Mouse (Mus musculus): ENCODE results near the gene Cavin4. TPM values are rescaled to one million over a fixed set of nuclear protein-coding genes. Genes with fewer than 3 reads are reported as not detected.

The Cavin4 gene
- polyA plus RNA-seq, 1 experiment: 119 TPM

DNA sequence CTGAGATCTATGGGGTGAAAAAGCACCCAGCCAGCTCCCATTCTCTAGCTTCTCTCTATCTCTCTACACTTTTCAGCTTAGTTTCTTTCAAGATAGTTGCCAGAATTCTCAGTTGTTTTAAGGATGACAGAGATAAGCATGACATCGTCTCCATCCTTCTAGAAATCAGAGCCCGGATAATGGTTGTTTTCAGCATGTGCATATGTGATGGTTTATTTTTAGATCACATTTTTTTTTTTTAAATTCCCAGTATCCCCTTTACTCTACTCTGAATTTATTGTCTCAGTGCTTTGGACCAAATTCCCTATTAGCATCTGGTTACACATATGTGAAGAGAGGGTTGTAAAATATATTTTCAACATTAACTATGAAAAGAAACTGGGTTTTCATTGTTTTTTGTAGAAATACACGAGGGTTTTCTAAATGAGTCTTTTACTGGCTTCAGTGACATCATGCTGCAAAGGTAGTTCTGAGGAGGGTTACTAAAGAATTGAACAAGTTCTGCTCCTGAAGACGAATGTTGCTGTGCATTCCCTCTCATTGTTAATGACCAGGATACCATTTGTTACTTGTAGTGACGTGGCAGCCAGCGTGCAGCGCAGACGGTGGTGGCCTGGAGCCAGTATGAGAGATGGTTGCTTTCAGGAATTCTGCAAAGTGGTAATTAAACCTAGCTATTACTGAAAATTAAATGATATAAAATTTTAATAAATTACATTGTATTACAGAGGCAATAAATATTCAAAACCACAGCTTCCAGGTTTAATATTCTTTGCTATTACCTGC, 52.7 kb downstream of the Cavin4 start:
- TF ChIP-seq MYOG (IDR thresholded peaks at IDR 0.05; ENCODE audit: control insufficient read depth in 1 of 3, insufficient read depth in 1 of 3, insufficient read length in 2 of 3, low read depth in 2 of 3) (no peak), CEBPB (IDR thresholded peaks at IDR 0.05; ENCODE audit: insufficient read depth, poor library complexity, severe bottlenecking) (no peak), POLR2A (IDR thresholded peaks at IDR 0.05; ENCODE audit: insufficient read length, low read depth) (no peak), TCF3 (IDR thresholded peaks at IDR 0.05; ENCODE audit: insufficient read length, low read depth) (no peak), REST (IDR thresholded peaks at IDR 0.05; ENCODE audit: insufficient read depth, insufficient read length) (no peak), USF1 (IDR thresholded peaks at IDR 0.05; ENCODE audit: low read depth) (no peak), SRF (IDR thresholded peaks at IDR 0.05; ENCODE audit: control insufficient read depth, insufficient read length, low read depth) (no peak), MYOD1 (IDR thresholded peaks at IDR 0.05; ENCODE audit: control insufficient read depth in 1 of 3, insufficient read length in 2 of 3, low read depth in 2 of 3) (no peak), TCF12 (IDR thresholded peaks at IDR 0.05; ENCODE audit: insufficient read depth, poor library complexity, severe bottlenecking) (no peak), POLR2AphosphoS2 (IDR thresholded peaks at IDR 0.05; ENCODE audit: insufficient read length, low read depth) (no peak), MAX (IDR thresholded peaks at IDR 0.05; ENCODE audit: low read depth) (no peak), E2F4 (IDR thresholded peaks at IDR 0.05; ENCODE audit: insufficient read depth) (no peak)
- Histone ChIP-seq H3ac (ENCODE audit: control insufficient read depth, insufficient read length) (no peak overlapping the region), H3K36me3 (ENCODE audit: control insufficient read depth, insufficient read depth) (no peaks in the 10 kb centered on the region), H3K4me2 (ENCODE audit: low read depth) (no peak overlapping the region), H3K79me2 (ENCODE audit: control insufficient read depth, insufficient read depth) (no peaks in the 10 kb centered on the region), H3K27me3 (ENCODE audit: control insufficient read depth, insufficient read depth, insufficient read length) (no peaks in the 10 kb centered on the region), H3K4me3 (no peak overlapping the region)

DNA sequence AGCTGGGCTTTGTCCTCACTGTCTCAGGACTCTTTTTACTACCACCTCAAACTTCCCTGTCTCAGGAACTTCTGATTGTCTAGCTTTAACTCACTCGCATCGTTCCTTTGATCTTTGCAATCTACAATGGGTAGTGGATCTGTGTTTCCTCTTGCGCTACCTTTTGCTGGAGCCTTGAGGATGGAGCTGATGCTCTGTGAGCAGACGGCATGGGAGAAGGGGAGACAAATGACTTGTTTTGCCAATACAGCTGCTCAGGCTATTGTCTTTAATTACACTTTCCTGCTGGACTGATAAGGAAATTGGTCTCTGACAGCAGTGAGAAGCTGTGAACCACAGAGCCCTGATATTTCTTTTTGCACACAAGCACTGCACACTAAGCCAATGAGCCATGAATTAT, 53.5 kb downstream of the Cavin4 start:
- H3K4me2 ChIP-seq (ENCODE audit: low read depth): no peak overlapping the region
- H3K36me3 ChIP-seq (ENCODE audit: control insufficient read depth, insufficient read depth): no peaks in the 10 kb centered on the region
- H3K27me3 ChIP-seq (ENCODE audit: control insufficient read depth, insufficient read depth, insufficient read length): no peaks in the 10 kb centered on the region
- no peak overlapping the region for H3ac ChIP-seq (ENCODE audit: control insufficient read depth, insufficient read length)
- H3K79me2 ChIP-seq (ENCODE audit: control insufficient read depth, insufficient read depth): no peaks in the 10 kb centered on the region
- TF ChIP-seq POLR2A (IDR thresholded peaks at IDR 0.05; ENCODE audit: insufficient read length, low read depth) (no peak), TCF12 (IDR thresholded peaks at IDR 0.05; ENCODE audit: insufficient read depth, poor library complexity, severe bottlenecking) (no peak), REST (IDR thresholded peaks at IDR 0.05; ENCODE audit: insufficient read depth, insufficient read length) (no peak), MYOD1 (IDR thresholded peaks at IDR 0.05; ENCODE audit: control insufficient read depth in 1 of 3, insufficient read length in 2 of 3, low read depth in 2 of 3) (no peak), SRF (IDR thresholded peaks at IDR 0.05; ENCODE audit: control insufficient read depth, insufficient read length, low read depth) (no peak), USF1 (IDR thresholded peaks at IDR 0.05; ENCODE audit: low read depth) (no peak), POLR2AphosphoS2 (IDR thresholded peaks at IDR 0.05; ENCODE audit: insufficient read length, low read depth) (no peak)
- no peak overlapping the region for H3K4me3 ChIP-seq

Other genes starting within 250 kb of the Cavin4 start
- 11.3 TPM for gene Tex10, start 190.1 kb upstream of the Cavin4 start, polyA plus RNA-seq (2012; fragmentation: generic; extraction: Trizol)
- 24.5 TPM for gene Msantd3, start 123.6 kb upstream of the Cavin4 start, polyA plus RNA-seq (2012; fragmentation: generic; extraction: Trizol)
- gene Tmeff1, start 78.3 kb upstream of the Cavin4 start, polyA plus RNA-seq (2012; fragmentation: generic; extraction: Trizol): 19.6 TPM

Data from myocyte (in vitro differentiated cells).